Mouse (Mus musculus) lung, adult 2 months (tissue): ENCODE measurements around the gene Bex1.

Experiments
- CTCF ChIP-seq: fragments of 200-500 bp; IDR thresholded peaks from 2 replicates; pipeline ENCODE4 v1.5.1; 2011; ENCODE audit warnings: mild to moderate bottlenecking, low read length, control low read depth; ENCODE audit not compliant: insufficient read depth
- POLR2A ChIP-seq: fragments of 200-500 bp; IDR thresholded peaks from 2 replicates; pipeline ENCODE4 v1.6.1; 2011; ENCODE audit warnings: low read depth, mild to moderate bottlenecking, control low read depth, low read length, borderline replicate concordance; ENCODE audit errors: extremely low read depth

GRCm38 (mm10) chrX:136213396-136213795, 1.9 kb downstream of the Bex1 start:
- TF ChIP-seq POLR2A = no peak
- TF ChIP-seq CTCF = no peak
